Mouse (Mus musculus) thymus, postnatal 10 days (tissue): Measurements from ENCODE around the gene Srsf5.

ENCODE experiments used
- DNase-seq, 2 experiments: peaks; one replicate each; pipeline ENCODE4 v3.0.0; 2021; ENCODE audit warnings: low spot score in 2 of 2

The Srsf5 gene

GRCm38 (mm10) chr12:80997652-80998051, 52.3 kb downstream of the Srsf5 start:
- no peak for DNase-seq

- DNase-seq, result peak; percentile 46 to 50
Observed at GRCm38 (mm10) chr12:80998528-80999221, 53.4 kb downstream of the Srsf5 start.
